Mouse (Mus musculus) megakaryocyte, adult 5-6 weeks (primary cell): ENCODE results near the gene Arfgef3. TPM values are rescaled to one million over a fixed set of nuclear protein-coding genes. Genes with fewer than 3 reads are reported as not detected.
A peak's percentile ranks its signal among the peaks of the same experiment; 100 is the strongest.
"Not testable (repeated sequence)": the region's sequence is repeated elsewhere in the genome, so short reads cannot be mapped to it uniquely, and the experiment has no call there.

Experiments used
- ATAC-seq: 2 replicates; pipeline ENCODE4 v1.8.0; 2016; ENCODE audit warnings: mild to moderate bottlenecking, inconsistent platforms; ENCODE audit not compliant: poor library complexity, severe bottlenecking
- total RNA-seq, 2 experiments: library from RNA; stranded (forward) in 1 of 2; stranded (reverse) in 1 of 2; fragments of 153-499, 151-499 nt in 1 of 2; fragments of 221-1000, 200-1000 nt in 1 of 2; gene quantifications; 2 replicates each; pipeline versions ENCODE4 v1.2.3 to v1.2.4; 2015 to 2017

Gene Arfgef3
- total RNA-seq, 2 experiments from 2014 or later: 0.11 to 0.22 TPM

GRCm38 (mm10) chr10:18681385-18681954, 62.3 kb downstream of the Arfgef3 start:
- no peak for ATAC-seq

- ATAC-seq: no peak
These were observed 62.9 kb downstream of the Arfgef3 start for GRCm38 (mm10) chr10:18680661-18681384.

- no peak for ATAC-seq
These were observed 64.9 kb downstream of the Arfgef3 start for GRCm38 (mm10) chr10:18678836-18679235.

- ATAC-seq: no peak
These were observed 79.0 kb downstream of the Arfgef3 start for GRCm38 (mm10) chr10:18664794-18665193.

GRCm38 (mm10) chr10:18664016-18664415, 79.7 kb downstream of the Arfgef3 start:
- ATAC-seq: no peak

- ATAC-seq: no peak
These were observed 82.0 kb downstream of the Arfgef3 start for GRCm38 (mm10) chr10:18661606-18662220.

- ATAC-seq: no peak
These were observed 82.8 kb downstream of the Arfgef3 start for GRCm38 (mm10) chr10:18660998-18661397.

GRCm38 (mm10) chr10:18657588-18657987, 86.2 kb downstream of the Arfgef3 start:
- ATAC-seq: no peak

GRCm38 (mm10) chr10:18647069-18647468, 96.7 kb downstream of the Arfgef3 start:
- ATAC-seq: no peak

GRCm38 (mm10) chr10:18646035-18646434, 97.7 kb downstream of the Arfgef3 start:
- no peak for ATAC-seq

- no peak for ATAC-seq
These were observed 99.4 kb downstream of the Arfgef3 start for GRCm38 (mm10) chr10:18644346-18644745.

GRCm38 (mm10) chr10:18643506-18643905, 100.2 kb downstream of the Arfgef3 start:
- no peak for ATAC-seq

- ATAC-seq: no peak
These were observed 100.9 kb downstream of the Arfgef3 start for GRCm38 (mm10) chr10:18642854-18643253.

GRCm38 (mm10) chr10:18640596-18640995, 103.2 kb downstream of the Arfgef3 start:
- no peak for ATAC-seq

- ATAC-seq: no peak
These were observed 108.3 kb downstream of the Arfgef3 start for GRCm38 (mm10) chr10:18635450-18635849.

GRCm38 (mm10) chr10:18634405-18634985, 109.3 kb downstream of the Arfgef3 start:
- ATAC-seq: no peak

GRCm38 (mm10) chr10:18630498-18630897, 113.3 kb downstream of the Arfgef3 start:
- no peak for ATAC-seq

- ATAC-seq: no peak
These were observed 116.2 kb downstream of the Arfgef3 start for GRCm38 (mm10) chr10:18627530-18627929.

GRCm38 (mm10) chr10:18612796-18613195, 131.0 kb downstream of the Arfgef3 start:
- no peak for ATAC-seq

GRCm38 (mm10) chr10:18604827-18605535, 138.8 kb downstream of the Arfgef3 start:
- ATAC-seq: not testable (repeated sequence)

GRCm38 (mm10) chr10:18602030-18602429, 141.7 kb downstream of the Arfgef3 start:
- peak; percentile 63; the same call in 1 of the 2 replicates for ATAC-seq
